Mouse (Mus musculus) intestine, postnatal 0 days (tissue): ENCODE results near the gene Ces2a. TPM values are rescaled to one million over a fixed set of nuclear protein-coding genes. Genes with fewer than 3 reads are reported as not detected.
A peak's percentile ranks its signal among the peaks of the same experiment; 100 is the strongest.

Experiments used
- ATAC-seq: fragments of 200-750 bp; cut with Nextera tagmentation; 2 replicates; pipeline ENCODE4 v1.8.0; 2017; ENCODE audit warnings: mild to moderate bottlenecking, moderate TSS enrichment, moderate library complexity
- H3K27ac ChIP-seq: fragments of 300-500 bp; sonication (generic); 2 replicates; pipeline ENCODE4 v1.5.1; 2014; ENCODE audit warnings: mild to moderate bottlenecking, low read depth, low read length, moderate library complexity
- H3K27me3 ChIP-seq: fragments of 300-500 bp; sonication (generic); replicated peaks from 2 replicates; pipeline ENCODE4 v1.6.1; 2014; ENCODE audit warnings: low read length, mixed read lengths; ENCODE audit not compliant: control insufficient read depth, insufficient read depth
- H3K36me3 ChIP-seq: fragments of 300-500 bp; sonication (generic); 2 replicates; pipeline ENCODE4 v1.6.1; 2014; ENCODE audit warnings: mild to moderate bottlenecking, moderate library complexity; ENCODE audit not compliant: control insufficient read depth, insufficient read depth
- H3K4me1 ChIP-seq: fragments of 300-500 bp; sonication (generic); replicated peaks from 2 replicates; pipeline ENCODE4 v1.6.1; 2014; ENCODE audit warnings: antibody characterized with exemption, low read length, mixed read lengths; ENCODE audit not compliant: control insufficient read depth, insufficient read depth
- H3K4me2 ChIP-seq: fragments of 300-500 bp; sonication (generic); replicated peaks from 2 replicates; pipeline ENCODE4 v1.6.1; 2014; ENCODE audit warnings: low read depth, mild to moderate bottlenecking, moderate library complexity
- H3K4me3 ChIP-seq: fragments of 300-500 bp; sonication (generic); 2 replicates; pipeline ENCODE4 v1.5.1; 2014; ENCODE audit warnings: low read depth, low read length
- H3K9ac ChIP-seq: fragments of 300-500 bp; sonication (generic); 2 replicates; pipeline ENCODE4 v1.6.1; 2014; ENCODE audit warnings: mild to moderate bottlenecking, low read depth, low read length
- H3K9me3 ChIP-seq: fragments of 300-500 bp; sonication (generic); 2 replicates; pipeline ENCODE4 v1.6.1; 2016; ENCODE audit warnings: mixed run types; ENCODE audit not compliant: control insufficient read depth
- CTCF ChIP-seq: sonication (generic); IDR thresholded peaks from 2 replicates; pipeline ENCODE4 v1.5.1; 2016; ENCODE audit warnings: low read depth, mild to moderate bottlenecking, control low read depth, antibody characterized with exemption, moderate library complexity
- WGBS: fragments of 180-500 bp; shearing (Covaris S2); extraction: QIAGEN DNeasy Blood & Tissue Kit; methylation state at CpG from one replicate; pipeline ENCODE4 v1.1.7; 2014; 5-methylcytosine and 5-hydroxymethylcytosine counted together
- polyA plus RNA-seq: library from polyadenylated mRNA; unstranded; fragments of >200 nt; fragmentation: Nextera tagmentation; extraction: Ambion mirVana; gene quantifications from 2 replicates; pipeline ENCODE4 v1.2.1, GENCODE M21; 2015

Ces2a gene
- polyA plus RNA-seq = 5.4 and 6.1 TPM in 2 replicates

DNA sequence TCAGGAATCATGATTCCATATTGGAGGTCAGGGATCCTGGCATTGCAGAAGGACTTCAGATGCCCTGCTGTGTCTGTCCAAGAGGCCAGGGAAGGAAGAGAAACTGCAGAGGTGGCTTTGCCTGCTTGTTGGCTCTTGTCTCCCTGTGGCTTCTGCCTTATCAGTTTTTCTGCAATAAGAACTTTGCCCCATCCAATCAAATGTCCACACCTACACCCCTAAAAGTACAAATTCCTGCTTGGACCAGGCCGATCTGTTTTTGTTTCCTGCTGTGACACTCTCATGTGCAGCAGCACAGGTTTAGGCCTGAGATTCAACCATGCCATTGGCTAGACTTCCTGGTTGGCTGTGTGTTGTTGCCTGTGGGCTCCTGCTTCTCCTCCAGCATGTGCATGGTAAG, at the start of gene Ces2a:
Gene Ces2a, plus strand, starts transcription at position 251 of the 400 bp plus-strand sequence.
- 25% methylated on average over 1 of the region's 1 CpGs for WGBS
- peak; percentile 66; the same call in 1 of the 2 replicates for ATAC-seq
- Histone ChIP-seq H3K9me3 (no peaks in the 10 kb centered on the region), H3K4me3 (no peak within 1 kb of the TSS), H3K9ac (no peak within 1 kb of the TSS), H3K4me2 (no peak within 1 kb of the TSS), H3K36me3 (no peaks in the 10 kb centered on the region), H3K4me1 (0 out of 2 replicates have a peak, but pooled peaks cover 3% of the 10 kb centered on the region), H3K27ac (no peak within 1 kb of the TSS), H3K27me3 (no peaks in the 10 kb centered on the region)
- TF ChIP-seq CTCF = no peak

DNA sequence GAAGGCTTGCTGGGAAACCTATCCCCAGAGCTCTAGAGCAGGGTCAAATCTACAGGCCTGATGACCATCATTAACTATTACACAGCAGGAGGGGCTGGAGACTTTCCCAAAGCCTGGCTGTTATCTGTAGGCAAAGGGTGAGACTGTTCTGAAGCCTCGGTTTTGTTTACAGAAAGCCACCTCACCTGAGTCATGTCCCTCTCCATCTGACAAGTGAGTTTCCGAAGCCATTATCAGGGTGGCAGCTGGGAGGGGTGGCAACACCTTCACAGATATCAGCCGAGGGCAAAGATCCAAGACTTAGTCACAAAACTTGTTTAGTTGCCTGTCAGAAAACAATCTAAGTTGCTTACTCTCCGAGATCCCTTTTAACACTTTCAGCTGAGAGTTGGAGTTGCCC, 45.4 kb upstream of the Ces2a start:
- Histone ChIP-seq H3K9me3 (no peaks in the 10 kb centered on the region), H3K9ac (no peak overlapping the region), H3K27me3 (no peaks in the 10 kb centered on the region), H3K36me3 (no peaks in the 10 kb centered on the region), H3K4me2 (no peak overlapping the region), H3K4me3 (no peak overlapping the region), H3K27ac (no peak overlapping the region), H3K4me1 (no peaks in the 10 kb centered on the region)
- WGBS = 24% methylated on average over 4 of the region's 4 CpGs
- 0 out of 2 replicates have a peak, but pooled peaks have one; percentile 38 for ATAC-seq
- no peak for TF ChIP-seq CTCF

DNA sequence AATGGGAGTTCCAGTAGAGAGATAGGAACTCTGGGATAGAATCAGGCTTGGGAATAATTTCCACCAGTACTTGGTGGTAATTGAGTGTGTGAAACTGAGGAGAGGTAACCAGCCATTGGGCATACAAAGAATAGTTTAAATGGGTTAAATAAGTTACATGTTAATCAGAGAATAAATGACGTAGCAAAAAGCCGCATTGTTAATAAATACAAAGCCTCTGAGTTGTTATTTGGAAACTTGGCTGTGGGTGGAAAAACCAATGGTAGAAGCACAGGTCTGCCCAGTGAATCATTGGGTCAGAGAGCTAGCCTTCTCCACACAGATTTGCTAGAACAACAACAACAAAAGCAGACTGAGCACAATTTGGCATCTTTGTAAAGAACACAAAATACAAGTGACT, 35.2 kb upstream of the Ces2a start:
- WGBS = 91% methylated on average over 2 of the region's 2 CpGs
- H3K36me3 ChIP-seq = no peaks in the 10 kb centered on the region
- no peak for ATAC-seq

DNA sequence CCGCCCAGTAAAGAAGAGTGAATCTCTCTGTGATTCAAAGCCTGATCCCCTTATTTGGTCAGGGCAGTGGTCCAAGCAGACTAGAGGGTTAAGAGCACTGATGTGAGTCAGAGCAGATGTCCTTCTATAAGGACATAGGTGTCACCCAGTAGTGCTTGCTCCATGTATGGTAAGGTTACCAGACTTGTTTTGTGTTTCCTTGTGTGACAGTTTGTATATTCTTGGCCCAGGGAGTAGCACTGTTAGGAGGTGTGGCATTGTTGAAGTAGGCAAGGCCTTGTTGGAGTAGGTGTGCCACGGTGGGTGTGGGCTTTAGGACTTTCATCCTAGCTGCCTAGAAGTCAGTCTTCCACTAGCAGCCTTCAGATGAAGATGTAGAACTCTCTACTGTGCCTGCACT, 31.9 kb upstream of the Ces2a start:
- Histone ChIP-seq H3K36me3 (no peaks in the 10 kb centered on the region), H3K4me3 (no peak overlapping the region), H3K4me2 (no peak overlapping the region), H3K27ac (no peak overlapping the region), H3K27me3 (no peaks in the 10 kb centered on the region; the same call in 1 of the 2 replicates), H3K4me1 (no peaks in the 10 kb centered on the region), H3K9ac (no peak overlapping the region), H3K9me3 (no peaks in the 10 kb centered on the region)
- ATAC-seq = no peak
- WGBS = 83% methylated on average over 2 of the region's 2 CpGs
- no peak for TF ChIP-seq CTCF

More for the DNA sequence above, 35.2 kb upstream of the Ces2a start:
- H3K9ac ChIP-seq = no peak overlapping the region
- H3K27me3 ChIP-seq = no peaks in the 10 kb centered on the region
- no peaks in the 10 kb centered on the region for H3K9me3 ChIP-seq
- TF ChIP-seq CTCF = no peak
- H3K27ac ChIP-seq = no peak overlapping the region
- H3K4me3 ChIP-seq = no peak overlapping the region
- H3K4me2 ChIP-seq = no peak overlapping the region
- H3K4me1 ChIP-seq = no peaks in the 10 kb centered on the region

DNA sequence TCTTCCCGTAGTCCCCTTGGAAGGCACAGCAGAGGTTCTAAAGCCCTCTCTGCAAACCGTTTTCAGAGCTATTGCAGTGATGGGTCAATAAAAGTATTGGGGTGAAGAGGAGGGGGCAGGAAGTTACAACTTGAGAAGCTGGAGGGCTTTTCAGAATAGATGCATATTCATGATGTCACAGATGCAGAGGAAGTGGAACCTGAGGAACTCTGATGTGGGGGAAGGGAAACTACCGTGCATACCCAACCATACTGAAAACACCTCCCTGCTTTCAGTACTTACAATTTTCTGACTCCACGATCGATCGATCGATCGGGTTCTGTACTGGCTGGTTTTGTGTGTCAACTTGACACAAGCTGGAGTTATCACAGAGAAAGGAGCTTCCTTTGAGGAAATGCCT, 12.6 kb upstream of the Ces2a start:
- no peak overlapping the region for H3K4me2 ChIP-seq
- H3K9me3 ChIP-seq = no peaks in the 10 kb centered on the region
- H3K9ac ChIP-seq = no peak overlapping the region
- no peak overlapping the region for H3K27ac ChIP-seq
- H3K4me3 ChIP-seq = no peak overlapping the region
- H3K4me1 ChIP-seq = no peaks in the 10 kb centered on the region
- TF ChIP-seq CTCF = no peak
- H3K36me3 ChIP-seq = no peaks in the 10 kb centered on the region
- H3K27me3 ChIP-seq = no peaks in the 10 kb centered on the region
- WGBS = 82% methylated on average over 8 of the region's 8 CpGs
- ATAC-seq = no peak

DNA sequence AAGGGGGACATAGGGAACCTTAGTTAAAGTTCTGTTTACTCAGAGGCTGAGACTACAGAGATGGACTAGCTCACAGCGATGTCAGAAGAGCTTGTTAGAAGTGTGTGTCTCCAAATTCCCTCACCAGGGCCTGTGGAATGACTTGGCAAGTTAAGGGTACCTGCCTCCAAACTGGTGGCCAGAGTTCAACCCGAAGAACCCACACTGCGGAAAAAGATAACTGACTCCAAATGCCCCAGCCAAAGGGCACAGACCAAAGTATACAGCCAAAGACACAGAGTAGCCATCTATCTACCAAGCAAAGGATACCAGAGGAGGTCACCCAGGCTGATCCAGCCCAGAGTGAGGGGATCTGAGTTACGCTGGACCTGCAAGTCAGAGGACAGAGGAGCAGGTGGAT, 2.4 kb upstream of the Ces2a start:
- Histone ChIP-seq H3K9me3 (no peaks in the 10 kb centered on the region), H3K4me3 (no peak overlapping the region), H3K9ac (no peak overlapping the region), H3K4me2 (no peak overlapping the region), H3K36me3 (no peaks in the 10 kb centered on the region), H3K27me3 (no peaks in the 10 kb centered on the region), H3K4me1 (0 out of 2 replicates have a peak, but pooled peaks cover 3% of the 10 kb centered on the region), H3K27ac (no peak overlapping the region)
- TF ChIP-seq CTCF = no peak
- 78% methylated on average over 4 of the region's 4 CpGs for WGBS
- ATAC-seq = no peak

DNA sequence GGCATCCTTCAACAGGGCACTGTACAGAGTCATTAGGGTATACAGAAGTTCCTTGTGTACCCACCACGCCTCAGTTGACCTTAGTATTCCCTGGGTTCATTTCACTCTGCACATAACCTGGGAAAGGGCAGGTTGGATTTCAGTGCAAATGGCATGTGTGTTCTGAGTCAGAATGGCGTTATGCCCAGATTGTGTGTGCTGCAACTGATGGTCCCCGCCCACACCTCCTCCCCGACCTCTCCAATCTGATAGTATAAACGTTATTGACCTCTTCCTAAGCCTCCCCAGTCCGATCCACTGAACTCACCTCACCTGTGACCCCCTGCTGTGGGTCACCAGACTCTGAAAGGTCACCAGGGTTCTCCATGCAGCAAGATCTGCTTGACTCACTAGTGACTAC, 1.8 kb upstream of the Ces2a start:
- Histone ChIP-seq H3K27ac (no peak overlapping the region), H3K36me3 (no peaks in the 10 kb centered on the region), H3K4me2 (no peak overlapping the region), H3K9me3 (no peaks in the 10 kb centered on the region), H3K4me1 (0 out of 2 replicates have a peak, but pooled peaks cover 3% of the 10 kb centered on the region), H3K27me3 (no peaks in the 10 kb centered on the region), H3K4me3 (no peak overlapping the region), H3K9ac (no peak overlapping the region)
- 30% methylated on average over 6 of the region's 6 CpGs for WGBS
- ATAC-seq = peak; percentile 43; the same call in 1 of the 2 replicates
- no peak for TF ChIP-seq CTCF
